Mouse (Mus musculus) urinary bladder, adult 18-20 months (tissue): ENCODE measurements at regions not wholly inside any gene's neighbourhood (a gene's known extent, or its start where the extent isn't known, plus 50 kb on each side); places are given as distances from the start of the nearest gene placed in this dataset.

Experiments
- DNase-seq, 2 experiments: peaks; one replicate each; pipeline ENCODE4 v3.0.0; 2022; ENCODE audit warnings: low spot score in 2 of 2, mixed read lengths in 2 of 2

GRCm38 (mm10) chr6:31659901-31660300 lies 96.1 kb upstream of the Podxl start:
- DNase-seq, result no peak

- DNase-seq, result no peak
These were observed 94.8 kb upstream of the Podxl start for GRCm38 (mm10) chr6:31658447-31659199.

- DNase-seq, result no peak
These were observed 87.2 kb upstream of the Podxl start for GRCm38 (mm10) chr6:31650791-31651476.

GRCm38 (mm10) chr6:31645261-31645660 lies 81.5 kb upstream of the Podxl start:
- no peak for DNase-seq

GRCm38 (mm10) chr6:31644504-31644903 lies 80.7 kb upstream of the Podxl start:
- no peak for DNase-seq

GRCm38 (mm10) chr6:31642451-31642942 lies 78.7 kb upstream of the Podxl start:
- DNase-seq, result no peak

- DNase-seq, result no peak
These were observed 77.0 kb upstream of the Podxl start for GRCm38 (mm10) chr6:31640745-31641144.

- DNase-seq, result peak; percentile 45 to 57
These were observed 75.7 kb upstream of the Podxl start for GRCm38 (mm10) chr6:31639460-31639859.

GRCm38 (mm10) chr6:31638434-31639220 lies 74.8 kb upstream of the Podxl start:
- DNase-seq, result no peak

- no peak for DNase-seq
These were observed 73.7 kb upstream of the Podxl start for GRCm38 (mm10) chr6:31637371-31638052.

- DNase-seq, result no peak
These were observed 73.2 kb upstream of the Podxl start for GRCm38 (mm10) chr6:31636954-31637353.

GRCm38 (mm10) chr6:31632485-31632884 lies 68.7 kb upstream of the Podxl start:
- no peak for DNase-seq

- no peak for DNase-seq
These were observed 66.2 kb upstream of the Podxl start for GRCm38 (mm10) chr6:31630009-31630408.

GRCm38 (mm10) chr6:31627912-31628311 lies 64.1 kb upstream of the Podxl start:
- no peak for DNase-seq

- no peak for DNase-seq
These were observed 61.3 kb upstream of the Podxl start for GRCm38 (mm10) chr6:31625055-31625454.

GRCm38 (mm10) chr6:31624374-31624773 lies 60.6 kb upstream of the Podxl start:
- DNase-seq, result no peak

GRCm38 (mm10) chr6:31621023-31621422 lies 57.2 kb upstream of the Podxl start:
- no peak for DNase-seq

GRCm38 (mm10) chr6:31618852-31619251 lies 55.1 kb upstream of the Podxl start:
- no peak for DNase-seq

GRCm38 (mm10) chr6:31617341-31617740 lies 53.6 kb upstream of the Podxl start:
- DNase-seq, result no peak

GRCm38 (mm10) chr6:31615426-31615970 lies 51.7 kb upstream of the Podxl start:
- DNase-seq, result no peak

- no peak for DNase-seq
These were observed 50.8 kb upstream of the Podxl start for GRCm38 (mm10) chr6:31614563-31614962.
